Mouse (Mus musculus) hindbrain, embryonic 15.5 days (tissue): ENCODE results near the gene Kera. TPM values are rescaled to one million over a fixed set of nuclear protein-coding genes. Genes with fewer than 3 reads are reported as not detected.

Experiments used
- ATAC-seq: fragments of 200-750 bp; cut with Nextera tagmentation; 2 replicates; pipeline ENCODE4 v1.8.0; 2017; ENCODE audit warnings: low read depth, moderate number of reproducible peaks, moderate TSS enrichment; ENCODE audit not compliant: low FRiP score
- H3K27ac ChIP-seq: fragments of 300-500 bp; sonication (generic); replicated peaks from 2 replicates; pipeline ENCODE4 v1.5.1; 2015; ENCODE audit warnings: mild to moderate bottlenecking, inconsistent platforms
- H3K27me3 ChIP-seq: fragments of 300-500 bp; sonication (generic); 2 replicates; pipeline ENCODE4 v1.6.1; 2015; ENCODE audit warnings: control low read depth, inconsistent platforms
- H3K36me3 ChIP-seq: fragments of 300-500 bp; sonication (generic); 2 replicates; pipeline ENCODE4 v1.6.1; 2015; ENCODE audit warnings: control low read depth, inconsistent platforms
- H3K4me1 ChIP-seq: fragments of 300-500 bp; sonication (generic); replicated peaks from 2 replicates; pipeline ENCODE4 v1.6.1; 2015; ENCODE audit warnings: control low read depth, inconsistent platforms
- H3K4me2 ChIP-seq: fragments of 300-500 bp; sonication (generic); 2 replicates; pipeline ENCODE4 v1.6.1; 2015; ENCODE audit warnings: moderate library complexity, mild to moderate bottlenecking, inconsistent platforms
- H3K4me3 ChIP-seq: fragments of 300-500 bp; sonication (generic); 2 replicates; pipeline ENCODE4 v1.5.1; 2015; ENCODE audit warnings: mild to moderate bottlenecking, inconsistent platforms
- H3K9ac ChIP-seq: fragments of 300-500 bp; sonication (generic); 2 replicates; pipeline ENCODE4 v1.6.1; 2015; ENCODE audit warnings: inconsistent platforms
- H3K9me3 ChIP-seq: fragments of 300-500 bp; sonication (generic); 2 replicates; pipeline ENCODE4 v1.6.1; 2016; ENCODE audit warnings: control low read depth, inconsistent platforms
- WGBS: fragments of 180-500 bp; shearing (Covaris S2); methylation state at CpG from one replicate; pipeline ENCODE4 v1.1.7; 2015; 5-methylcytosine and 5-hydroxymethylcytosine counted together
- polyA plus RNA-seq: library from polyadenylated mRNA; unstranded; fragments of >200 nt; fragmentation: Nextera tagmentation; extraction: Ambion mirVana; gene quantifications from 2 replicates; pipeline ENCODE4 v1.2.1, GENCODE M21; 2015

Kera gene
- polyA plus RNA-seq, 1 experiment from 2014 or later: 0.13 TPM

DNA sequence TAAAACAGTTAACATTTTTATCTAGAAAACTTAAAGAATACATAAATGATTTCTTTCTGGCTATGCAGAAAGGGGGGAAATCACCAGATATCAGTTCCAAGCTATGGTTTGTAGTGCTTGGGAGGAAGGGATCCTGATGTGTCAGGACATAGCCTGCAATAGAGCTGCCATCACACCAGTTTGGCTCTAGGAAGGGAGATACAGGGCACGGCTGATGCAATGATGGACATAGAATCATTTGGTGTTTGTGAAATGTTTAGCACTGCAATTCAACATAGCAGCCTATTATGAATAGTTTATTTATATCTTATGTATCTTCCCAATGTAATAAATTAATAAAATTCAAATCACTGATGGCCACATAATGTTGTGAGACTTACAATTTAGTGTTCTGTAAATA is 15.6 kb downstream of the Kera start:
- Histone ChIP-seq H3K4me3 (no peak overlapping the region), H3K36me3 (no peaks in the 10 kb centered on the region), H3K27me3 (no peaks in the 10 kb centered on the region), H3K4me2 (no peak overlapping the region), H3K27ac (no peak overlapping the region), H3K9me3 (no peaks in the 10 kb centered on the region), H3K4me1 (no peaks in the 10 kb centered on the region), H3K9ac (no peak overlapping the region)
- ATAC-seq: no peak
- 88% methylated on average over 1 of the region's 1 CpGs for WGBS

GRCm38 (mm10) chr10:97624381-97624780 is 17.7 kb downstream of the Kera start:
- Histone ChIP-seq H3K4me2 (no peak overlapping the region), H3K9me3 (no peaks in the 10 kb centered on the region), H3K27ac (no peak overlapping the region), H3K4me1 (no peaks in the 10 kb centered on the region), H3K36me3 (no peaks in the 10 kb centered on the region), H3K4me3 (no peak overlapping the region), H3K9ac (no peak overlapping the region), H3K27me3 (no peaks in the 10 kb centered on the region)
- ATAC-seq: no peak
- 81% methylated on average over 2 of the region's 2 CpGs for WGBS

- Histone ChIP-seq H3K9me3 (no peaks in the 10 kb centered on the region), H3K4me3 (no peak overlapping the region), H3K27ac (no peak overlapping the region), H3K36me3 (no peaks in the 10 kb centered on the region), H3K4me2 (no peak overlapping the region), H3K4me1 (no peaks in the 10 kb centered on the region), H3K27me3 (no peaks in the 10 kb centered on the region), H3K9ac (no peak overlapping the region)
- WGBS: 71% methylated on average over 4 of the region's 4 CpGs
- ATAC-seq: no peak
These were observed 18.4 kb downstream of the Kera start for GRCm38 (mm10) chr10:97625116-97625515.

- no peaks in the 10 kb centered on the region for H3K4me1 ChIP-seq
- no peak for ATAC-seq
- WGBS: 89% methylated on average over 1 of the region's 1 CpGs
These were observed 19.9 kb downstream of the Kera start for GRCm38 (mm10) chr10:97626543-97626942.

DNA sequence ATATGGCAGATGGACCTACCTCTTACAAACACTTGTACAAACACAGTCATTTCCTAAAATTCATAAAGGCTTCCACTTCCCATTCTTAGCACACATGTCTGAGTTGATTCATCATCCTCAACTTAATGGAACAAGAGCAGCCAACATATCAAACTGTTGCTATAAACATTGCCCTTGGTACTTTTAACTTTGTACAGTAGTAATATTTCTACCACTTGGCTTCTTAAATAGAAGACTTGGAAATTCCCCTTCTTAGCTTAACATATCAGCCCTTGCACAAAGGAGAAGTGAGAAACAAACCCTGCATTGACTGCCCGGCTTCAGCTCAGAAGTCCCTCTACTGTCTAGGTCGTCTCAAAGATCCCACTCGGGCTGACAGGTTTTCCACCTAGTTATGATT is 24.4 kb downstream of the Kera start:
- 89% methylated on average over 3 of the region's 3 CpGs for WGBS
- no peaks in the 10 kb centered on the region for H3K27me3 ChIP-seq
- no peak overlapping the region for H3K9ac ChIP-seq
- H3K4me1 ChIP-seq: no peaks in the 10 kb centered on the region
- no peak overlapping the region for H3K4me2 ChIP-seq
- no peak overlapping the region for H3K27ac ChIP-seq
- H3K4me3 ChIP-seq: no peak overlapping the region
- H3K36me3 ChIP-seq: no peaks in the 10 kb centered on the region
- no peak for ATAC-seq
- H3K9me3 ChIP-seq: no peaks in the 10 kb centered on the region

More at GRCm38 (mm10) chr10:97626543-97626942, 19.9 kb downstream of the Kera start:
- Histone ChIP-seq H3K9me3 (no peaks in the 10 kb centered on the region), H3K36me3 (no peaks in the 10 kb centered on the region), H3K4me3 (no peak overlapping the region), H3K27ac (no peak overlapping the region), H3K27me3 (no peaks in the 10 kb centered on the region), H3K9ac (no peak overlapping the region), H3K4me2 (no peak overlapping the region)

DNA sequence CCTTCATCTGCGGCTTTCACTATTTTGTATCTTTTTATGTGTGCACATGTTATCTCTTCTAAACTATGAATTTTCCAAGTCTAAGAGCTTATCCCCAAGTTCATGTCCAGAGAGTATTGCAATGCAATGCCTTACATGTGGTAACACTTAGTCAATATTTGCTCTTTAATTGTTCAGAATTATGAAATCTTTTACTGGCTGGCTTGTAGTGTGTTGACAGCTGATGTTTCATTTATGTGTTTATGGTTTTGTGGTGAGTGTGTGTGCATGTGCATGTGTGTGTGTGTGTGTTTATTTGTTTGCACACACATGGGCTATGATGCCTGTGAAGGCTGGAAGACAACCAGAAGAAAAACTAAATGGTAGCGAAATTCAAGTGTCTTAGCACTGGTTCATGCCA is 35.2 kb downstream of the Kera start:
- Histone ChIP-seq H3K9ac (no peak overlapping the region), H3K36me3 (no peaks in the 10 kb centered on the region), H3K4me1 (no peaks in the 10 kb centered on the region), H3K4me3 (no peak overlapping the region), H3K4me2 (no peak overlapping the region), H3K27me3 (no peaks in the 10 kb centered on the region), H3K9me3 (no peaks in the 10 kb centered on the region), H3K27ac (no peak overlapping the region)
- 93% methylated on average over 2 of the region's 2 CpGs for WGBS
- no peak for ATAC-seq

GRCm38 (mm10) chr10:97643768-97644167 is 37.1 kb downstream of the Kera start, which contains the start of gene Epyc:
Gene Epyc (plus strand): TSS chr10:97644068.
- H3K9ac ChIP-seq: no peak within 1 kb of the TSS
- 87% methylated on average over 2 of the region's 2 CpGs for WGBS
- H3K4me3 ChIP-seq: no peak within 1 kb of the TSS
- no peaks in the 10 kb centered on the region for H3K9me3 ChIP-seq
- H3K4me1 ChIP-seq: no peaks in the 10 kb centered on the region
- no peak within 1 kb of the TSS for H3K27ac ChIP-seq
- H3K4me2 ChIP-seq: no peak within 1 kb of the TSS
- no peak for ATAC-seq
- H3K36me3 ChIP-seq: no peaks in the 10 kb centered on the region
- no peaks in the 10 kb centered on the region for H3K27me3 ChIP-seq

DNA sequence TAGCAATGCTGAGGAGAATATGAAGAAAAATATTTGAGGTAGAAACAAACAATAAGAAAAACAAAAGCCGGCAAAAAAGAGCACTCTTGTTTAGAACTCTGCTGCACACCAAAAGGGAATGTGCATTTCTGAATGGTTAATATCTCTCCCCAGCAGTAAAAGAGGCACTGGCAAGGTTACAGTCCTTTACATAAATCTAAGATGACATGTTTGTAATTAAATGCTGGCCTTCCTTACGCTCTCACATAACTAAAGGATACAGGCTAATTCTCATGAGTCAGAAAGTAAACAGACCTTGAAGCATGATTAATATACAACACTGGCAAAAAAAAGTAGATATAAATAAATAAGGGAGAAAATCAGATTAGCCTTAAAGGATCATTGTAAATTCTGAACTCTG is 43.7 kb downstream of the Kera start:
- 73% methylated on average over 2 of the region's 2 CpGs for WGBS
- Histone ChIP-seq H3K36me3 (no peaks in the 10 kb centered on the region), H3K4me1 (no peaks in the 10 kb centered on the region), H3K9me3 (no peaks in the 10 kb centered on the region), H3K27ac (no peak overlapping the region), H3K9ac (no peak overlapping the region), H3K27me3 (no peaks in the 10 kb centered on the region), H3K4me3 (no peak overlapping the region), H3K4me2 (no peak overlapping the region)
- no peak for ATAC-seq

DNA sequence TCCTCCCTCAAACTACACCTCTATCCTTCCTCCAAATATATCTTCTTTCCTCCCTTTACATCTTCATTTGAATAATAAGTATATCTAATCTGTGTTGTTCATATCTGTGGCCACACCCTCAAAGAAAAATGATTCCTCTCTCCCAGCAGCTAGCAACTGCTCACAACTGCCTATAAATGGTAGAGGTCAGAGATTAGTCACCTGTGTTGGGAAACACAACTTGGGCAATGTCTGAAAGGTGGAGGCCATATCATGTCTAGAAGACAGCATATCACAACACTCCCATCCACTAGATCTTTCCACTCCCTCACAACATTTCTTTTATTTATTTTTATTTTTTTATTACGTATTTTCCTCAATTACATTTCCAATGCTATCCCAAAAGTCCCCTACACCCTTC is 52.8 kb downstream of the Kera start:
- no peaks in the 10 kb centered on the region for H3K36me3 ChIP-seq
- ATAC-seq: no peak
- WGBS: 94% methylated on average over 1 of the region's 1 CpGs

More for the DNA sequence above, 52.8 kb downstream of the Kera start:
- no peak overlapping the region for H3K27ac ChIP-seq
- H3K4me1 ChIP-seq: no peaks in the 10 kb centered on the region
- H3K4me3 ChIP-seq: no peak overlapping the region
- no peak overlapping the region for H3K4me2 ChIP-seq
- no peaks in the 10 kb centered on the region for H3K9me3 ChIP-seq
- no peak overlapping the region for H3K9ac ChIP-seq
- H3K27me3 ChIP-seq: no peaks in the 10 kb centered on the region

Other genes starting within 250 kb of the Kera start
- gene Dcn, start 127.3 kb upstream of the Kera start, polyA plus RNA-seq: 80.6 and 104 TPM in 2 replicates
- gene Lum, start 41.8 kb upstream of the Kera start, polyA plus RNA-seq: 18.0 and 22.7 TPM in 2 replicates
- gene Epyc, start 37.2 kb downstream of the Kera start, polyA plus RNA-seq: 0.21 and 0.48 TPM in 2 replicates
- not detected in 2 replicates for gene Ccer1, start 86.2 kb downstream of the Kera start, polyA plus RNA-seq
- gene C030005K15Rik, start 119.9 kb downstream of the Kera start, polyA plus RNA-seq: not detected in 2 replicates